Mouse (Mus musculus) naive thymus-derived CD4-positive, alpha-beta T cell, adult 5 months (primary cell): ENCODE results near the gene Gc. TPM values are rescaled to one million over a fixed set of nuclear protein-coding genes. Genes with fewer than 3 reads are reported as not detected.

ENCODE experiments used
- polyA plus RNA-seq: library from polyadenylated mRNA; unstranded; fragments of 100-300 nt; shearing (Covaris generic); gene quantifications from one replicate; pipeline ENCODE4 v1.2.1, GENCODE M21; 2017

Gene Gc
- polyA plus RNA-seq: not detected

DNA sequence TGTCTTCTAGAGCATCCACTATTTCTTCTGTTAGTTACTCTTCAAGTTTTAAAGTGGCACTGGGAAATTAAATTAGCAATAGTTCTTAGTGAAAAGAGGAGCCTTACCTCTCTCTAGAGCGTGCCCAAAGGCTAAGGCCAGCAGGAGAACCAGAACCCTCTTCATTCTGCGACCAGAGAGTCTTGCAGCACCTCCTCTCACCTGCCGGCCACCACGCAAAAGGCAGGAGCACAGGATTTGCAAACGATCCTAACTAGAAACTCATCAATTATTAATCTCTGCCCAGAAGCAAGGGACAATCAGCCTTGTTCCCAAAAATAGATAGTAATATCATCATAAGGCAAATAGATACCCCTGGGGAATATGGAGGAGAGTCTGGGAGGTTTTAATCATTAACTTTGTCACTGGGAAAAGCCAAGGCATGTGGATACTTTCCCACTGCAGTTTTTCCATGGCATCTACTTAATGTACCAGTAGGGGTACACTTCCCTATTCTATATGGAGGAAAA lies at the start of gene Gc:
Gene Gc (minus strand): TSS at position 345 of the 509 bp plus-strand sequence.

Other genes starting within 250 kb of the Gc start
- not detected for gene Npffr2, start 69.5 kb upstream of the Gc start, polyA plus RNA-seq